Mouse (Mus musculus) midbrain, embryonic 16.5 days (tissue): ENCODE measurements at regions not wholly inside any gene's neighbourhood (a gene's known extent, or its start where the extent isn't known, plus 50 kb on each side); places are given as distances from the start of the nearest gene placed in this dataset.

Source experiments
- ATAC-seq: fragments of 200-750 bp; cut with Nextera tagmentation; 2 replicates; pipeline ENCODE4 v1.8.0; 2017; ENCODE audit warnings: moderate TSS enrichment
- H3K27ac ChIP-seq: fragments of 300-500 bp; sonication (generic); 2 replicates; pipeline ENCODE4 v1.5.1; 2014; ENCODE audit warnings: mild to moderate bottlenecking, low read length, mixed read lengths
- H3K27me3 ChIP-seq: fragments of 300-500 bp; sonication (generic); 2 replicates; pipeline ENCODE4 v1.6.1; 2014; ENCODE audit warnings: low read depth, low read length, mixed read lengths; ENCODE audit not compliant: control insufficient read depth, insufficient read depth
- H3K36me3 ChIP-seq: fragments of 300-500 bp; sonication (generic); 2 replicates; pipeline ENCODE4 v1.6.1; 2014; ENCODE audit warnings: mild to moderate bottlenecking, low read length, moderate library complexity, mixed read lengths; ENCODE audit not compliant: control insufficient read depth, insufficient read depth
- H3K4me1 ChIP-seq: fragments of 300-500 bp; sonication (generic); 2 replicates; pipeline ENCODE4 v1.6.1; 2014; ENCODE audit warnings: mild to moderate bottlenecking, low read length, mixed read lengths; ENCODE audit not compliant: control insufficient read depth, insufficient read depth
- H3K4me2 ChIP-seq: fragments of 300-500 bp; sonication (generic); 2 replicates; pipeline ENCODE4 v1.6.1; 2014; ENCODE audit warnings: mild to moderate bottlenecking, low read length, mixed read lengths
- H3K4me3 ChIP-seq: fragments of 300-500 bp; sonication (generic); 2 replicates; pipeline ENCODE4 v1.5.1; 2014; ENCODE audit warnings: low read depth, mild to moderate bottlenecking, low read length, moderate library complexity, mixed read lengths
- H3K9ac ChIP-seq: fragments of 300-500 bp; sonication (generic); 2 replicates; pipeline ENCODE4 v1.6.1; 2014; ENCODE audit warnings: low read depth, low read length, mixed read lengths
- H3K9me3 ChIP-seq: fragments of 300-500 bp; sonication (generic); replicated peaks from 2 replicates; pipeline ENCODE4 v1.6.1; 2014; ENCODE audit warnings: mild to moderate bottlenecking, low read length, mixed read lengths; ENCODE audit not compliant: control insufficient read depth, poor library complexity, severe bottlenecking
- WGBS: fragments of 180-500 bp; shearing (Covaris S2); extraction: QIAGEN DNeasy Blood & Tissue Kit; methylation state at CpG from one replicate; pipeline ENCODE4 v1.1.7; 2014; 5-methylcytosine and 5-hydroxymethylcytosine counted together

- H3K9ac ChIP-seq: no peak overlapping the region
- H3K4me1 ChIP-seq: 0 out of 2 replicates have a peak, but pooled peaks cover 2% of the 10 kb centered on the region
- ATAC-seq: no peak
- no peaks in the 10 kb centered on the region for H3K9me3 ChIP-seq
- WGBS: 87% methylated on average over 5 of the region's 5 CpGs
- H3K27ac ChIP-seq: no peak overlapping the region
- H3K4me3 ChIP-seq: no peak overlapping the region
- no peak overlapping the region for H3K4me2 ChIP-seq
- no peaks in the 10 kb centered on the region for H3K27me3 ChIP-seq
- no peaks in the 10 kb centered on the region for H3K36me3 ChIP-seq
These were observed 149.5 kb downstream of the Irx5 start for GRCm38 (mm10) chr8:92506906-92507305.

GRCm38 (mm10) chr8:92515385-92515784 is 158.0 kb downstream of the Irx5 start:
- no peaks in the 10 kb centered on the region for H3K27me3 ChIP-seq
- no peak overlapping the region for H3K9ac ChIP-seq
- WGBS: 59% methylated on average over 2 of the region's 2 CpGs
- no peaks in the 10 kb centered on the region for H3K4me1 ChIP-seq
- H3K4me2 ChIP-seq: no peak overlapping the region
- no peak for ATAC-seq
- H3K36me3 ChIP-seq: no peaks in the 10 kb centered on the region
- no peak overlapping the region for H3K27ac ChIP-seq
- H3K9me3 ChIP-seq: no peaks in the 10 kb centered on the region
- no peak overlapping the region for H3K4me3 ChIP-seq

DNA sequence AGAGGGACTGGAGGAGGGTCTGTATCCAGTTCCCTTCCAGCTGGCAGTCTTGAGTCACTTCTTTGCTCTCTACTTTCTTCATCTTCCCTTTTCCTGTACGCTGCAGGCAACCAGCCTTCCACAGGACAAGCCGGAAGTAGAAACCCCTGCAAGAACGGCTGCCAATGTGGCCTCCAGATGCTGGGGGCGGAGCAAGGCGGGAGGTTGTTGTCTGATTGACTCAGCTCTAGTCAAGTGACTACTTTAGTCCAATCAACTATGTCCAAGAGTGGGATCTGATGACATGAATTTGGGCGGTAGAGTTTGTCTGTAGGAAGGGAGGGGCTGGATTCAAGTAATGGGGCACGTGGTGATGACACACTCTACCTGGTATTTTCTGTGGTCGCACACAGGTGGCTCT is 156.1 kb upstream of the Irx6 start:
- 90% methylated on average over 8 of the region's 8 CpGs for WGBS
- Histone ChIP-seq H3K27me3 (no peaks in the 10 kb centered on the region), H3K27ac (no peak overlapping the region), H3K4me2 (no peak overlapping the region), H3K4me1 (no peaks in the 10 kb centered on the region), H3K36me3 (no peaks in the 10 kb centered on the region), H3K9ac (no peak overlapping the region), H3K4me3 (no peak overlapping the region), H3K9me3 (no peaks in the 10 kb centered on the region)
- no peak for ATAC-seq

GRCm38 (mm10) chr8:92518486-92518885 is 155.6 kb upstream of the Irx6 start:
- 93% methylated on average over 3 of the region's 3 CpGs for WGBS
- Histone ChIP-seq H3K4me1 (no peaks in the 10 kb centered on the region), H3K4me3 (no peak overlapping the region), H3K9me3 (no peaks in the 10 kb centered on the region), H3K9ac (no peak overlapping the region), H3K27me3 (no peaks in the 10 kb centered on the region), H3K4me2 (no peak overlapping the region), H3K36me3 (no peaks in the 10 kb centered on the region), H3K27ac (no peak overlapping the region)
- ATAC-seq: no peak

GRCm38 (mm10) chr8:92522519-92522918 is 151.6 kb upstream of the Irx6 start:
- Histone ChIP-seq H3K9ac (no peak overlapping the region), H3K9me3 (no peaks in the 10 kb centered on the region), H3K36me3 (no peaks in the 10 kb centered on the region), H3K4me2 (no peak overlapping the region), H3K4me1 (no peaks in the 10 kb centered on the region), H3K27ac (no peak overlapping the region), H3K4me3 (no peak overlapping the region), H3K27me3 (no peaks in the 10 kb centered on the region)
- WGBS: 68% methylated on average over 6 of the region's 6 CpGs
- ATAC-seq: no peak

GRCm38 (mm10) chr8:92529756-92530155 is 144.3 kb upstream of the Irx6 start:
- Histone ChIP-seq H3K4me2 (no peak overlapping the region), H3K9me3 (no peaks in the 10 kb centered on the region), H3K36me3 (no peaks in the 10 kb centered on the region), H3K4me3 (no peak overlapping the region), H3K27ac (no peak overlapping the region), H3K4me1 (no peaks in the 10 kb centered on the region; the same call in 1 of the 2 replicates), H3K27me3 (no peaks in the 10 kb centered on the region), H3K9ac (no peak overlapping the region)
- ATAC-seq: no peak
- 78% methylated on average over 11 of the region's 11 CpGs for WGBS

- Histone ChIP-seq H3K27ac (no peak overlapping the region), H3K4me2 (no peak overlapping the region), H3K4me1 (peaks cover 6% of the 10 kb centered on the region), H3K4me3 (no peak overlapping the region), H3K27me3 (no peaks in the 10 kb centered on the region), H3K9me3 (no peaks in the 10 kb centered on the region), H3K36me3 (no peaks in the 10 kb centered on the region), H3K9ac (no peak overlapping the region)
- no peak for ATAC-seq
- WGBS: 48% methylated on average over 2 of the region's 2 CpGs
These were observed 133.5 kb upstream of the Irx6 start for GRCm38 (mm10) chr8:92540636-92541035.

- H3K27me3 ChIP-seq: no peaks in the 10 kb centered on the region
- H3K4me1 ChIP-seq: peaks cover 10% of the 10 kb centered on the region
- peak overlapping the region; percentile 68 for H3K27ac ChIP-seq
- peak overlapping the region; percentile 39 for H3K4me2 ChIP-seq
- H3K9me3 ChIP-seq: no peaks in the 10 kb centered on the region
- H3K36me3 ChIP-seq: no peaks in the 10 kb centered on the region
- 13% methylated on average over 17 of the region's 17 CpGs for WGBS
- H3K4me3 ChIP-seq: no peak overlapping the region
- ATAC-seq: peak; percentile 88
- H3K9ac ChIP-seq: no peak overlapping the region
These were observed 128.6 kb upstream of the Irx6 start for GRCm38 (mm10) chr8:92545347-92546059.

DNA sequence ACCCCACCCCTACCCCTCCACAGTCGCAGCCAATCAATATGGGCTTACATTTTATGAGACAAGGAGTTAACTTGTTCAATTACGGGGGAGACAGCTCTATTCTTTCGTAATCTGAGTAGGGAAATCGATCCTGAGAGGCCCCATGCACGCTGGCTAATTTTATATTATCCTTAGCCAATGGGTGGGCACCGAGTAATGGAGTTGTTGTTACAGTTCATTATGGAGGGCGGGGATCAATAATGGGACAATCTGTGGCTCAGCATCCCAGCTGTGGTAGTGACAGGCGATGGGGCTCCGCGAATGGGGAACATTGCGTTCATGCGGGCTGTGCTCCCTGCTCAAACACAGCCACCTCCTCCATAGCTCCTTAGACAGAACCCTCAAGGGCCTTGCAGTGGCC is 118.9 kb upstream of the Irx6 start:
- no peak for ATAC-seq
- Histone ChIP-seq H3K27ac (no peak overlapping the region), H3K27me3 (no peaks in the 10 kb centered on the region), H3K9me3 (no peaks in the 10 kb centered on the region), H3K36me3 (no peaks in the 10 kb centered on the region), H3K4me1 (no peaks in the 10 kb centered on the region), H3K4me2 (no peak overlapping the region), H3K9ac (no peak overlapping the region), H3K4me3 (no peak overlapping the region)
- 59% methylated on average over 12 of the region's 12 CpGs for WGBS
